Mouse (Mus musculus) telencephalon, adult 2 months (tissue): ENCODE measurements around the gene Cblb.

ENCODE experiments used
- DNase-seq: peaks from one replicate; pipeline ENCODE4 v3.0.0-alpha.2; 2011; ENCODE audit warnings: low read depth, low spot score

Gene Cblb

DNA sequence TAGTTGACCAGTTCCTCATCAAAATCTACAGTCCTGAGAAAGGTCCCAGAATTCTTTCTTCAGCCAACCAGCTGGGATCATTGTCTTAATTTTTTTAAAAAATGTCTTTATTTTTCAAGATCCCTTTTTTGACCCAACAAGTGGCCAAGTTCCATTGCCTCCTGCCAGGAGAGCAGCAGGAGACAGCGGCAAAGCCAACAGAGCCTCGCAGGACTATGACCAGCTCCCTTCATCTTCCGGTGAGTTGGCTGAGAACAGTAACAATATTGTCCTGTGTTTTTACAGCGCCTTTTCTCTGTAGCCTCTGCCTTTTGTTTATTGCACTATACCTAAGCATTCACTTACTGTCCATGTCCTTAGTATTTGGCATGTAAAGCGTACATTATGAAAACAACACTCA is 163.0 kb downstream of the Cblb start:
- DNase-seq, result no peak

- DNase-seq, result no peak
Observed at GRCm38 (mm10) chr16:52194866-52195265, 163.8 kb downstream of the Cblb start.

GRCm38 (mm10) chr16:52200107-52200506 is 169.1 kb downstream of the Cblb start:
- no peak for DNase-seq

DNA sequence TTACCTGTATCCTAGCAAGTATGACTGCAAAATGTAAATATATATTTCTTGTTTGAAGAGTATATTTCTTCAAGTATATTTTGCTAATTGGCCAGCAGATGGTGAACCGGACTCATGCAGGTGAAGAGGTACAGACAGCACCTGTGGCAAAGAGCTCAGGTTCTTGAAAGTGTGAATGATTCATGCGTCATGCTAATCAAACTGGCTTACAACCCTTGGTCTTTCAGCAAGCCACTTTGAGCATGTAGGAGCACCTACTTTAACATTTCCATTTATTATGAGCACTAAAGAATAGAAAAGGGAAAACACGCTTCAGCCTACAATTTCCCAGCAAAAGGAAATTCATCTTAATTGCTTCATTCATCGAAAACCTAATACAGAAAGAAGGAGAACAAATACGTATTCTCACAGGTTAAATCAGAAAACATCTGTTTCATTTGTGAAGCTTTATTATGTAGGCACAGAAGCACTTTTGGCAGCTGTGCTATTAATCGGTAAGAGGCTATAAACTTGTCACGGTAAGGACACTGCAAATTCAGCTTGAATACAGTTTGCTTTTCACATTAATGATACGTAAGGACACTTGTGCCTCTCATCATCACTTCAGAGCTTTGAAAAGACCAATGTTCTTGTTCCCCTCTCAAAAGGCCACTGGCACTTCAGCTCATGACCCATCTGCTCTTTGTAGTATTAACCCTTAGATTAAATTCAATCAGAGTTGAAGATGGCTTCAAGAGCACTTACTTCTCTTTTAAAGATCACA is 180.0 kb downstream of the Cblb start:
- DNase-seq, result no peak

- DNase-seq, result peak; percentile 19
Observed at GRCm38 (mm10) chr16:52219069-52219468, 188.0 kb downstream of the Cblb start.

DNA sequence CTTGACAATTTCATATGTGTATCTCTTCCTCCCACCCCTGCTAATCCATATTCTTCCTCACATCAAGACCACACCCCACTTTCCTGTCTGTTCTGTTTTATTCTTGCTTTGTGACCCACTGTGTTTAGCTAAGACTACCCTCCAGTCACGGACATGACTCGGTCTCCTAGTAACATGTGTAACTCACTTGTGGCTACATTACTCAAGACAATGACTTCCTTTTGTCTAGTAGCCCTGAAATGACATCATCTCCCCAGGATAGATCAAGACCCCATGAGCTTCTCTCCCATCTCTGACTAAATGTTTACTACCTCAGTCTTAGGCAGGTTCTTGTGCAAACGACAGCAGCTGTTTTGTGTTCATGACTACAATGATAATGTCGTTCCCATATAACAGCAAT is 191.9 kb downstream of the Cblb start:
- DNase-seq, result no peak

GRCm38 (mm10) chr16:52229446-52229845 is 198.4 kb downstream of the Cblb start:
- no peak for DNase-seq

- DNase-seq, result peak; percentile 83
Observed at GRCm38 (mm10) chr16:52229930-52230329, 198.9 kb downstream of the Cblb start.

DNA sequence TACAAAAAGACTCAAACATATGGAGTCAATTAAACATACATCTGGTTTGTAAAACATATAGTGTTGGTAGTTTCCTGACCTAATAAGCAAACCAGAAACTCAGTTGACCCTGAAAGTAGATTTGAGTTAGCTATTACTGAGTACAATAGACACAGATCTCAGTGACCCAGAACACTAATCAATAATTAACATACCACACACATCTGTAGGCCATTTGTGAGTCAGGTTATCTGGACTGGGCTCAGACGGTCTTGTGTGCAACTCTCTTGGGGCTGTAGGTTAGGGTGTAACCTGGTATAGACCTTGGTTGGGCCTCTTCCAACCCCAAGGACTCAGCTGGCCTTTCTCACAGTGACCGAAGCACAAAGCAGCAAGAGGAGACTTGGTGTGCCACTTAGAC is 211.1 kb downstream of the Cblb start:
- no peak for DNase-seq

GRCm38 (mm10) chr16:52243421-52243973 is 212.5 kb downstream of the Cblb start:
- no peak for DNase-seq

DNA sequence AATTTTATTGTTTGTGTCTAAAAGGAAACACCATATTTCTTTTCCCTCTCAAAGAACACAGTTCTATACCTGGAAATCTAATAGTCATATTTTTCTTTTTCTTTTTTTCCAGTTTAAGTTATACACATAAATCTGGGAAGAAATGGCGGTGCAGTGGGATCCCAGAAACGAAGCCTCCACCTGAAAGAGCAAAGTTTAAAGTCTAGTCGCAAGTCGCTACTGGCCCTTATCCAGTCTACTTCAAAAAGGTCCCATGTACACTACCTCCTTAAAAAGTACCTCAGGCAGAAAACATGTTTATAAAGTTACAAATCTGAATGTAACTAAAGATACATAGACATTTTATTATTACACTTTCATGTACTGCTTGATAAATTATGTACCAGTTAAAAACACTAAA is 219.2 kb downstream of the Cblb start:
- DNase-seq, result no peak

DNA sequence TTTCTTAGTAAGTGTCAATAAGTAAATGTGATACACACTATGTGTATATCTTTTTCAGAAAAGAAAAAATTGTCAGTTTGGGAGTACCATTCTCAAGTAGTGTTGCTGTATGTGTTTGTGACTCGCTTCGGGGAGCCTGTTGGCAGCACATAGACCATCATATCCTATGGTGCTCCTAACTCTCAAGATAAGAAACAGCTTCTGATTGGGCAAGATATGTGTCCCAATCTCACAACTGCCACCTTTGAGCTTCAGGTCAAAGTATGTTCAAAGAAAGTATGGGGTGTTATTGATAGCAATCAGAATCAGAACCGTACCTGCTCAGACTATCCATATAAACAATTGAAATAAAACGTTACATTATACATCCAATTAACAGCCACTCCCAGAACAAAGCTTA is 219.9 kb downstream of the Cblb start:
- no peak for DNase-seq
